Mouse (Mus musculus) stomach, adult 2 months (tissue): ENCODE data around the gene Pnpla1. TPM values are rescaled to one million over a fixed set of nuclear protein-coding genes. Genes with fewer than 3 reads are reported as not detected.

Experiments used
- polyA plus RNA-seq: library from polyadenylated mRNA; depleted of rRNA; stranded (reverse); fragments of >200 nt; gene quantifications from 2 replicates; pipeline ENCODE4 v1.2.3, GENCODE M21; 2012; rRNA removed

Pnpla1 gene
- 3.0 and 3.7 TPM in 2 replicates for polyA plus RNA-seq

DNA sequence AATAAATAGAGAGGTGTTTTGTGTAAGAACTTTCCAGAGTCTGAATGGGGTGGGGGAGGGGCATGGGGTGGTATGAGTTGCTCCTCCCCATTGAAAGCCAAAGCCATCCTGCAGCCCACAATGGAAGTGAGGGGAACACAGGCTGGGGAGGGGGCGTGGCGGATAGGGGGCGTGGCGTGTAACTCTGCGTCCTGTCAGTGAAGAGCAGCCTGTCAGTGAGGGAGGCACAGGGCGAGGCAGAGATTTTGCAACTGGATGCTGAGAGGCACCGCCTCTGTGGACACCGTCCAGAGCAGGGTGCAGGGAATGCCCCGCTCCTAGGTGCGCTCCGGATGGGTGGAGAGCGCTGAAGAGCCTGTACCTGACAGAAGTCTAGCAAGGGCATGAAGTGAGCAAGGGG is at the start of gene Pnpla1:
TSS of gene Pnpla1 (plus strand) at position 207 of the 400 bp plus-strand sequence.

DNA sequence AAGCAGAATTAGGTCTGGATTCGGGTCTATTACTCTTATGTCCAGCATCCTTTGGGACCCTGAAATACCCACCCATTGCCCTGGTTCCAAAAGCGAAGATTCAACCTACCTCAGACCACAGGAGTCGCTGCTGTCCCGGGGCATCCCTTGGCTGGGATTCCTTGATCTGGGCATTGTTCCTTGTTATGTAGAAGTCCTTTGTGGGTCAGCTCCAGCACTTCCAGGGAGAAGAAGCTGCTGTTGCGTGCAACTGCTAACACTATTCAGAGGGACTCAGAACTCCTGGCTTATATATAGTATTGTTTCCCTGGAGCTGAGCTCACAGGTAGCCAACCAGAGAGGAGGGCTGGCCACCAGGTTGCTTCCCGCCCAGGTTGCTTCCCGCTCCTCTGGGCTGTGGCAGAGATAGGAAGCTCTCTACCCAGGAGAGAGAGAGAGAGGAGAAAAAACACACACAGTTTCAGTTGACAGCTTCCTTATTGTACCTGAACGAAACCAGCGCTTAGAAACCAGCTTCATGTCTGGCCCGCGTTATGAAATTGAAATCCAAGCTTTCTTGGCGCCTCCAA is 56.9 kb downstream of the Pnpla1 start, which contains the start of gene 4930539E08Rik:
TSS of gene 4930539E08Rik (minus strand) at position 265 of the 569 bp plus-strand sequence.

Other genes with a start within 250 kb of the Pnpla1 start
- gene Srpk1, start 235.7 kb upstream of the Pnpla1 start, polyA plus RNA-seq = 11.4 and 14.9 TPM in 2 replicates
- 0.14 and 0.23 TPM in 2 replicates for gene Slc26a8, start 168.2 kb upstream of the Pnpla1 start, polyA plus RNA-seq
- gene Mapk14, start 167.1 kb upstream of the Pnpla1 start, polyA plus RNA-seq = 25.7 and 29.1 TPM in 2 replicates
- gene AC170998.1, start 132.3 kb upstream of the Pnpla1 start, polyA plus RNA-seq = not detected in 2 replicates
- gene Mapk13, start 89.1 kb upstream of the Pnpla1 start, polyA plus RNA-seq = 68.8 and 87.8 TPM in 2 replicates
- 13.0 and 15.3 TPM in 2 replicates for gene Brpf3, start 57.3 kb upstream of the Pnpla1 start, polyA plus RNA-seq
- gene 4930539E08Rik, start 56.9 kb downstream of the Pnpla1 start, polyA plus RNA-seq = 3.5 and 5.2 TPM in 2 replicates
- 0.20 TPM in 1 of 2 replicates, not detected in the other for gene Pxt1, start 85.4 kb downstream of the Pnpla1 start, polyA plus RNA-seq
- 8.0 and 12.8 TPM in 2 replicates for gene Kctd20, start 93.5 kb downstream of the Pnpla1 start, polyA plus RNA-seq
- 73.8 and 139 TPM in 2 replicates for gene Stk38, start 149.6 kb downstream of the Pnpla1 start, polyA plus RNA-seq
- 78.9 and 83.4 TPM in 2 replicates for gene Srsf3, start 174.2 kb downstream of the Pnpla1 start, polyA plus RNA-seq
- 137 and 142 TPM in 2 replicates for gene Cdkn1a, start 232.6 kb downstream of the Pnpla1 start, polyA plus RNA-seq